Mouse (Mus musculus): Measurements from ENCODE around the gene Apod.

Gene Apod

GRCm38 (mm10) chr16:31281981-31282380 lies 32.6 kb downstream of the Apod start:
- DNase-seq (ENCODE audit: low spot score) = peak; percentile 32

GRCm38 (mm10) chr16:31280176-31280575 lies 34.4 kb downstream of the Apod start:
- DNase-seq (ENCODE audit: low spot score) = no peak

GRCm38 (mm10) chr16:31278581-31278980 lies 36.0 kb downstream of the Apod start:
- DNase-seq (ENCODE audit: low spot score) = no peak

GRCm38 (mm10) chr16:31278081-31278480 lies 36.5 kb downstream of the Apod start:
- no peak for DNase-seq (ENCODE audit: low spot score)

GRCm38 (mm10) chr16:31276962-31277361 lies 37.6 kb downstream of the Apod start:
- DNase-seq (ENCODE audit: low spot score) = no peak

GRCm38 (mm10) chr16:31276539-31276938 lies 38.1 kb downstream of the Apod start:
- DNase-seq (ENCODE audit: low spot score) = peak; percentile 87

- DNase-seq (ENCODE audit: low spot score) = peak; percentile 92
Measured at GRCm38 (mm10) chr16:31274674-31275460, 39.7 kb downstream of the Apod start, which contains the start of gene Ppp1r2. Ppp1r2 (minus strand) TSS chr16:31275277.

- no peak for DNase-seq (ENCODE audit: low spot score)
Measured at GRCm38 (mm10) chr16:31274084-31274483, 40.5 kb downstream of the Apod start.

- DNase-seq (ENCODE audit: low spot score) = no peak
Measured at GRCm38 (mm10) chr16:31266692-31267091, 47.9 kb downstream of the Apod start.

GRCm38 (mm10) chr16:31256151-31256550 lies 58.5 kb downstream of the Apod start:
- DNase-seq (ENCODE audit: low spot score) = no peak

- DNase-seq (ENCODE audit: low spot score) = no peak
Measured at GRCm38 (mm10) chr16:31255685-31256084, 58.9 kb downstream of the Apod start.

- no peak for DNase-seq (ENCODE audit: low spot score)
Measured at GRCm38 (mm10) chr16:31249401-31249800, 65.2 kb downstream of the Apod start.

- DNase-seq (ENCODE audit: low spot score) = no peak
Measured at GRCm38 (mm10) chr16:31248717-31249116, 65.9 kb downstream of the Apod start.

GRCm38 (mm10) chr16:31247442-31247841 lies 67.2 kb downstream of the Apod start:
- DNase-seq (ENCODE audit: low spot score) = no peak

Measured in lung, postnatal 25 days (tissue).